Mouse (Mus musculus) bone marrow, adult 2 months (tissue): ENCODE data around the gene Met. TPM values are rescaled to one million over a fixed set of nuclear protein-coding genes. Genes with fewer than 3 reads are reported as not detected.

ENCODE experiments used
- H3K27ac ChIP-seq: fragments of 200-500 bp; 2 replicates; pipeline ENCODE4 v1.5.1; 2012; ENCODE audit warnings: low read depth, mild to moderate bottlenecking, control low read depth, inconsistent platforms, low read length; ENCODE audit not compliant: control insufficient read depth, poor library complexity, insufficient read depth
- H3K4me1 ChIP-seq: fragments of 200-500 bp; 2 replicates; pipeline ENCODE4 v1.6.1; 2011; ENCODE audit warnings: low read length; ENCODE audit not compliant: control insufficient read depth, insufficient read depth
- H3K4me3 ChIP-seq: fragments of 200-500 bp; replicated peaks from 2 replicates; pipeline ENCODE3; 2011; ENCODE audit warnings: mild to moderate bottlenecking, low read depth, low read length, control low read depth; ENCODE audit not compliant: control insufficient read depth
- CTCF ChIP-seq: fragments of 200-500 bp; IDR thresholded peaks from 2 replicates; pipeline ENCODE4 v1.5.1; 2011; ENCODE audit warnings: low read length, control low read depth; ENCODE audit not compliant: control insufficient read depth, insufficient read depth
- POLR2A ChIP-seq: fragments of 200-500 bp; IDR thresholded peaks from 2 replicates; pipeline ENCODE4 v1.6.1; 2011; ENCODE audit warnings: low read depth, mild to moderate bottlenecking, control low read depth, low read length, borderline replicate concordance; ENCODE audit not compliant: control insufficient read depth
- WGBS: fragments of 180-500 bp; shearing (Covaris S2); methylation state at CpG from one replicate; pipeline ENCODE4 v1.1.7; 2018; 5-methylcytosine and 5-hydroxymethylcytosine counted together
- polyA plus RNA-seq: library from polyadenylated mRNA; stranded (reverse); fragments of >200 nt; gene quantifications from 2 replicates; pipeline ENCODE4 v1.2.4, GENCODE M21; 2011; ENCODE audit warnings: low replicate concordance; ENCODE audit not compliant: missing spikeins, insufficient read depth, insufficient read length

Gene Met
- polyA plus RNA-seq, 1 experiment: 5.3 TPM

- H3K27ac ChIP-seq: no peak overlapping the region
- H3K4me3 ChIP-seq: no peak overlapping the region
- no peaks in the 10 kb centered on the region for H3K4me1 ChIP-seq
- 38% methylated on average over 8 of the region's 8 CpGs for WGBS
- TF ChIP-seq CTCF: no peak
- TF ChIP-seq POLR2A: no peak
Observed at GRCm38 (mm10) chr6:17498801-17499200, 35.2 kb downstream of the Met start.

GRCm38 (mm10) chr6:17501440-17501839 lies 37.8 kb downstream of the Met start:
- no peak overlapping the region for H3K4me3 ChIP-seq
- H3K27ac ChIP-seq: no peak overlapping the region
- TF ChIP-seq POLR2A: no peak
- no peak for TF ChIP-seq CTCF
- WGBS: 88% methylated on average over 4 of the region's 4 CpGs
- H3K4me1 ChIP-seq: no peaks in the 10 kb centered on the region

- TF ChIP-seq CTCF (no peak), POLR2A (no peak)
- 80% methylated on average over 1 of the region's 1 CpGs for WGBS
- Histone ChIP-seq H3K27ac (no peak overlapping the region), H3K4me3 (no peak overlapping the region), H3K4me1 (no peaks in the 10 kb centered on the region)
Observed at GRCm38 (mm10) chr6:17502311-17502710, 38.7 kb downstream of the Met start.

- 63% methylated on average over 3 of the region's 3 CpGs for WGBS
- no peak overlapping the region for H3K27ac ChIP-seq
- H3K4me3 ChIP-seq: no peak overlapping the region
- no peaks in the 10 kb centered on the region for H3K4me1 ChIP-seq
- no peak for TF ChIP-seq POLR2A
- no peak for TF ChIP-seq CTCF
Observed at GRCm38 (mm10) chr6:17503724-17504123, 40.1 kb downstream of the Met start.

- WGBS: 72% methylated on average over 3 of the region's 3 CpGs
- Histone ChIP-seq H3K27ac (no peak overlapping the region), H3K4me3 (no peak overlapping the region)
Observed at GRCm38 (mm10) chr6:17505530-17505929, 41.9 kb downstream of the Met start.

GRCm38 (mm10) chr6:17506831-17507230 lies 43.2 kb downstream of the Met start:
- no peak overlapping the region for H3K27ac ChIP-seq
- TF ChIP-seq POLR2A (no peak), CTCF (no peak)
- WGBS: 87% methylated on average over 2 of the region's 2 CpGs
- H3K4me3 ChIP-seq: no peak overlapping the region
- H3K4me1 ChIP-seq: no peaks in the 10 kb centered on the region

More at GRCm38 (mm10) chr6:17505530-17505929, 41.9 kb downstream of the Met start:
- H3K4me1 ChIP-seq: no peaks in the 10 kb centered on the region
- TF ChIP-seq CTCF: no peak

- no peak overlapping the region for H3K27ac ChIP-seq
- no peaks in the 10 kb centered on the region for H3K4me1 ChIP-seq
- no peak overlapping the region for H3K4me3 ChIP-seq
- TF ChIP-seq CTCF (no peak), POLR2A (no peak)
- 76% methylated on average over 5 of the region's 5 CpGs for WGBS
Observed at GRCm38 (mm10) chr6:17508184-17508583, 44.6 kb downstream of the Met start.

GRCm38 (mm10) chr6:17508604-17509372 lies 45.2 kb downstream of the Met start:
- no peak overlapping the region for H3K27ac ChIP-seq
- H3K4me3 ChIP-seq: no peak overlapping the region
- H3K4me1 ChIP-seq: no peaks in the 10 kb centered on the region
- TF ChIP-seq CTCF (no peak), POLR2A (no peak)
- WGBS: 68% methylated on average over 9 of the region's 9 CpGs

GRCm38 (mm10) chr6:17513381-17513780 lies 49.8 kb downstream of the Met start:
- H3K4me3 ChIP-seq: no peak overlapping the region
- no peaks in the 10 kb centered on the region for H3K4me1 ChIP-seq
- no peak for TF ChIP-seq POLR2A
- H3K27ac ChIP-seq: no peak overlapping the region
- WGBS: 87% methylated on average over 15 of the region's 15 CpGs
